Mouse (Mus musculus) layer of hippocampus, postnatal 14 days (tissue): ENCODE results near the gene Gpr108. TPM values are rescaled to one million over a fixed set of nuclear protein-coding genes. Genes with fewer than 3 reads are reported as not detected.
"Not testable (repeated sequence)": the region's sequence is repeated elsewhere in the genome, so short reads cannot be mapped to it uniquely, and the experiment has no call there.

Source experiments
- DNase-seq, 2 experiments: peaks; one replicate each; pipeline ENCODE4 v3.0.0; 2021 to 2022; ENCODE audit warnings: low spot score in 2 of 2, mixed read lengths in 1 of 2
- long read RNA-seq, 2 experiments: library from polyadenylated mRNA; stranded (forward); transcript quantifications; one replicate each; pipeline ENCODE4 v2.0.0; 2021
- total RNA-seq, 2 experiments: library from RNA; stranded (reverse); gene quantifications; 2 replicates each; pipeline ENCODE4 v1.2.3; 2021

Gene Gpr108
- total RNA-seq, result 10 to 100 TPM; 18.0 to 20.5 TPM
- long read RNA-seq, experiment 1, transcript Gpr108-201 (17 exons, 2,064 nt), result major isoform, 9 of 25 reads
- long read RNA-seq, experiment 1, transcript Gpr108-204 (17 exons, 2,405 nt), result minor isoform, 8 of 25 reads
- long read RNA-seq, experiment 1, partial matches to known transcripts, result 3 of 25 reads
- long read RNA-seq, experiment 1, other reads (novel, unspliced or antisense), result 5 of 25 reads
- long read RNA-seq, experiment 2, transcript Gpr108-201 (17 exons, 2,064 nt), result major isoform, 15 of 41 reads
- long read RNA-seq, experiment 2, transcript Gpr108-204 (17 exons, 2,405 nt), result minor isoform, 14 of 41 reads
- long read RNA-seq, experiment 2, partial matches to known transcripts, result 4 of 41 reads
- long read RNA-seq, experiment 2, other reads (novel, unspliced or antisense), result 8 of 41 reads

DNA sequence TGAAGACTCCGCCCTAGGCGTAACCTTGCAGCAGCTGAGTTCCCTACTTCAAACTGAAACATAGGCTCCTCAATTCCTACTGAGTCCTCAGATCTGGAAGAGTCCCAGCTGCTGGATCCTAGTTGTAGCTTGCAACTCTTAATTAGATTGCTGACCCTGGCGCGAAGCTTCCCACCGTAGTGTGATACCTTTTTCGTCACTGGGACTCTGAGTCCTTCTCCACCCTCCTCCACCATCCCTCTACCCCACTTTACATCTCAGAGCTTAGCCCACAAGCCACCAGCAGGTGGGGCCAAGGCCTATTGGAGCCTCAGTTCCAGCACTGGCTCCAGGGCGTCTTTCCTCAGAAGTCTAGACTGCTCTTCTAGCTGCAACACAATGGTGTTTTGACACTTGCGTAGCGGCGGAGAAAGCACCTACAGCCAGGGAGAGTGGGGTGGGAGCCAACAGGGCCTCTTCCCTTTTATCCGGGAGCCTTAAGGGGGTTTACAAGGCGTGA lies at the start of gene Gpr108:
Gene Gpr108 (minus strand): TSS at position 246 of the 499 bp plus-strand sequence.
- peak; percentile 81 to 87 for DNase-seq

DNA sequence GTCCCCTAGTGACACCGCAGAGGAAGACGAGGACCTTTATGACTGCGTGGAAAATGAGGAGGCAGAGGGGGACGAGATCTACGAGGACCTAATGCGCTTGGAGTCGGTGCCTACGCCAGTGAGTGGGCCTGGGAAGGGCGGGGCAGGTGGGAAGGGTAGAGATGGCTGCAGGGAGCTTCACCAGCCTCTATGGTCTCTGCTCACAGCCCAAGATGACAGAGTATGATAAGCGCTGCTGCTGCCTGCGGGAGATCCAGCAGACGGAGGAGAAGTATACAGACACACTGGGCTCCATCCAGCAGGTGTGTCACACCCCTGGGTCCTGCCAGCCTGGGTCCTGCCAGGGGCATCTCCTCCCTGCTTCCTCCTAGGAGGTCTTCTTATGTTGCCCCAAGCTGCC lies 48.8 kb upstream of the Gpr108 start:
- no peak for DNase-seq

GRCm38 (mm10) chr17:57295935-57296334 lies 47.7 kb upstream of the Gpr108 start:
- no peak for DNase-seq

GRCm38 (mm10) chr17:57292968-57293367 lies 44.7 kb upstream of the Gpr108 start:
- DNase-seq, result no peak

- no peak for DNase-seq
Measured at GRCm38 (mm10) chr17:57292302-57292701, 44.1 kb upstream of the Gpr108 start.

- no peak for DNase-seq
Measured at GRCm38 (mm10) chr17:57290671-57291055, 42.4 kb upstream of the Gpr108 start.

GRCm38 (mm10) chr17:57290001-57290670 lies 41.9 kb upstream of the Gpr108 start:
- peak in 1 of 2 experiments; percentile 26 for DNase-seq

GRCm38 (mm10) chr17:57289252-57289651 lies 41.0 kb upstream of the Gpr108 start:
- DNase-seq, result no peak

DNA sequence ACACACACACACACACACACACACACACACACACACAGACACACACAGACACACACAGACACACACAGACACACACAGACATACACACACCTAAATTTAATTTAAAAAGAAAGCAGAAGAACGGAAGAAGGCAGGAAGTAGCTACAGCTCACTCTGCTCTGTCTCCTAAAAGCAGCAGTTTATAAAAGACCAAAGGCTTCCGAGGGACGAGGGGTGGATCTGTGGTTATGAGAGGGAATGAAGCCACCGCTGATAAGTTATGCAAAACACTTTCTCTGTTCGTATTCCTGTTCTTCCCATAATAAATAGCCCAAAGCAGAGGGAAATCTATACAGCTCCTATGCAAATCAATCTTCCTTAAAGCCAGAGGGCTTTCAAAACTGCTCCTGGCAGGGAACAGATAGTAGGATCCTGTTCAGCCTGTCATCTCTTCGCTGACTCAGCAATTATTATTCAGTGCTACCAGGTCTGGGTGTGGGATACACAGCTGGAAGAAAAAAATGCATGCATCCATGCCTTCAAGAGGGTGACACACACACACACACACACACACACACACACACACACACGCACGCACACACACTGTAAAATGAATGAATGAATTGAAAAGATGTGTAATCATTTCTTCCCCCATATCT lies 38.6 kb upstream of the Gpr108 start:
- no peak for DNase-seq

- no peak for DNase-seq
Measured at GRCm38 (mm10) chr17:57285077-57285476, 36.8 kb upstream of the Gpr108 start.

DNA sequence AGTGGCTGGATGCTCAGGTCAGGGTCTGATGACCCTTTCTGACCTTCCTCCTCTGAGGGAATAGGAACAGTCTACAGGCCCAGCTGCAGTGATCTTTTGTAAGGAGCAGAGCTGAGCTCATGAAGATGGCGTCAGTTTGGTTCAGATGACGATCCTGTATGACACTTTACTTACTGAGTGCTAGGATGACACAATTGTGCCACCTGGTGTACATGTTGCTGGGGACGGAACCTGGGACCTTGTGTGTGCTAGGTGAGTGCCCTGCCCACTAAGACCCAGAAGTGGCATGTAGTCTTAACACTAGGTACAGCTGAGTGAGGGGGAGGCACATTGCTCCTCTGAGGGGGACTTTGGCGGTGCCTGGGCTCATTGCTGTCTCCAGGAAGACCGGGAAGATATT lies 35.7 kb upstream of the Gpr108 start:
- no peak for DNase-seq

GRCm38 (mm10) chr17:57280411-57280810 lies 32.2 kb upstream of the Gpr108 start:
- DNase-seq, result no peak

DNA sequence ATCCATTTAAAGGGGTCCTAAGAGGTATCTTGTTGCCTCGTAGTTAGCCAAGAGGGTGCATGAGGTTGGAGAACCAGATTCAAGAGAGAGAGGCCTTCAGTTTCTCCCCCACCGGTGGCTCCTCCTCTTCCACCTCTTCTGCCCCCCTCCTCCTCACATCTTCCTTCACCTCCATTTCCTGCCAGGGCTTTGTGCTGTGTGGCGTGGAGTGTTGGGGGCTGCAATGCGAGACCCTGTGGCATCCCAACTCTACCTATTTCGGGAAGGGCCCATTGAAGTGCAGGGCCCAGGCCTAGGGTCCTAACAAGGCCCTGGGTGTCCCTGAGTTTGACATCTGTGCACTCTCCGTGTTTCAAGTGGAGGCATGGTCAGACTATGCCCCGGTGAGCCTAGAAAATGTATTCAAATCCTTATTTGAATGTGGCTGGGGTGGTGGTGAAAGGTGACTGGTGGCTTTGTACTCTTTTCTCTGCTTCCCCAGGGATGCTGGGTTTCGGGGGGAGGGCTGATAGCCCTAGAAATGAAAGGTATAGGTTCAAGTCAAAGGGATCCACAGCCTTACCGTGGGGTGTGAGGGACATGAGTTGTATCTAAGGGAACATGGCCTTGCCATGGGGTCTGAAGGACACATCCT lies 31.5 kb upstream of the Gpr108 start:
- no peak for DNase-seq

DNA sequence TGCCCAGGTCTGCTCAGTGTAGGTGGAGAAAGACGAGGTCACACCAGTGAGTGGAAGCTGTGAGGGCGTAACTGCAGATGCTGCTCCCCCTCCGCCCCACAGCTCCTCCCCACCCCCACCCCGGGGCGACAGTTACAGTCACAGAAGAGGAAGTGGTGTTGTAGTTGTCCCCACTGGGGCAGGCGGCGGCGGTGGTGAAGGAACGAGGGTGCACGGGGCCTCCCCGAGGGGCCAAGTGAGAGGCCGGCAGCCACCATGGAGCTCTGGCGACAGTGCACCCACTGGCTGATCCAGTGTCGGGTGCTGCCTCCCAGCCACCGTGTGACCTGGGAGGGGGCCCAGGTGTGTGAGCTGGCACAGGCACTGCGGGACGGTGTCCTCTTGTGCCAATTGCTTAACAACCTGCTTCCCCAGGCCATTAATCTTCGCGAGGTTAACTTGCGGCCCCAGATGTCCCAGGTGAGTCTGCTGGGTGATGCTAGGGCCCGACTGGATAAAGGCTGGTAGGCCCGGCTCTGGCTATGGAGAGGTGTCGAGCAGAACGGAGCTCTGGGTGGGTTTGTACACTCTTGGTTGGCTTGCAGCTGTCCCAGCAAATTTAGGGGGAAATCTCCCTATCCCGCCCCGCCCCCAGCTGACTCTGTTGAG lies 30.8 kb upstream of the Gpr108 start, which contains the start of gene Vav1:
Gene Vav1 (plus strand): TSS at position 158 of the 648 bp plus-strand sequence.
- peak in 1 of 2 experiments; percentile 30 for DNase-seq

DNA sequence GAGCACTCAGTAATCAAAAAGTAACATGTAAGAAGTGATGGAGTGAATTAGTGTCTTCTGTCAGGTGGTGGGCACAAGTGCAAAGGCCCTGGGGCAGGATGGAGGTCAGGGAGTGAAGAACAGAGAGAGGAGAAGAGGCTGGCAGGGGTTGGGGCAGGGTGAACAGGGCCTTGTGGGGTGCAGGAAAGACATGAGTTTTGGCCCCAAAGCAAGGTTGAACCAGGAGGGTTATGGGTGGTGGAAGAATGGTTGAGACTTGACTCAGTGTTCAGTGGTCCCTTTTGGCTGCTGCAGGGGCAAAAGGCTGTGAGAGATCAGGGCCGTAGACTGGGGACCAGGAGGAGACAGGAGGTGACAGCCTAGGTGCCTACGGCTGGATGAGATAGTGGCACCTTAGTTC lies 30.3 kb upstream of the Gpr108 start:
- no peak for DNase-seq

DNA sequence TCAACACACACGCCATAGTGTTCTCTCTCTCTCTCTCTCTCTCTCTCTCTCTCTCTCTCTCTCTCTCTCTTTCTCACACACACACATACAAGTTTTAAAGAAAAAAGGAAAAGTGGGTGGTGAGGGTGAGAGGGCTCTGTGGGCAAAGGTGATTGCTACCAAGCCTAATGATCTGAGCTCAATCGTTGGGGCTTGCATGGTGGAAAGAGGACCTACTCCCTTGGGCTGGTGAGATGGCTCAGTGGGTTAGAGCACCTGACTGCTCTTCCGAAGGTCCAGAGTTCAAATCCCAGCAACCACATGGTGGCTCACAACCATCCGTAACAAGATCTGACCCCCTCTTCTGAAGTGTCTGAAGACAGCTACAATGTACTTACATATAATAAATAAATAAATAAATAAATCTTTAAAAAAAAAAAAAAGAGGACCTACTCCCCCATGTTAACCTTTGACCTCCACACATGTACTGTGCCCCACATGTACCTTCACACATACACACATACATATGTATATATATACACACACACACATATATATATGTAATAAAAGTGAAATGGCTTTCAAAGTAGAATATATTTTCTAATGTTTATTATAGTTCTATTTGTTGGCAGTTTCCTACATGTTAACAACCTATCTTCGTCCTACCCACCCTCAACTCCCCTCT lies 29.5 kb upstream of the Gpr108 start:
- not testable (repeated sequence) for DNase-seq

DNA sequence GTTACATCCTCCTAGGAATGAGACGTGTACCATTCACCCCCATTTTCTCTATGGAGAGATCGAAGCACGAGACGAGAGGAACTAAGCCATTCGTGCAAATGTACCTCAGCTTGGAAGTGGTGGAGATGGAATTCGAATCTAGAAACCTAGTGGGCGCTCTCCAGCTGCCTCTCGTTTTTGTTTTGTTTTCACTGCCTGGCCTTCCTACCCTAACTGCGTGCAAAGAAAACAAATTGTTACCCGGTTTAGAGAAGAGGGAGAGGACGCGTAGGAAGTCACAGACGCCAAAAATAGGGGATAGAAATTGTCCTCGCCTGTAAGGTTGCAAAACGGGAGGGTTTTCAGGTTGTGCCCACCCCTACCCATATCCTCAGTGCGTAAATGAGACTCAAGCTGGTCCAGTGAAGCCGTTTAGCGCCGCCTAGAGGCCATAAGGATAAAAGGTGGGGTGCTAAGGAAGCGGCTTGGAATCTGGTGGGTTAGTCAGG lies 28.4 kb upstream of the Gpr108 start:
- peak; percentile 75 to 78 for DNase-seq

GRCm38 (mm10) chr17:57275997-57276351 lies 27.7 kb upstream of the Gpr108 start:
- no peak for DNase-seq

DNA sequence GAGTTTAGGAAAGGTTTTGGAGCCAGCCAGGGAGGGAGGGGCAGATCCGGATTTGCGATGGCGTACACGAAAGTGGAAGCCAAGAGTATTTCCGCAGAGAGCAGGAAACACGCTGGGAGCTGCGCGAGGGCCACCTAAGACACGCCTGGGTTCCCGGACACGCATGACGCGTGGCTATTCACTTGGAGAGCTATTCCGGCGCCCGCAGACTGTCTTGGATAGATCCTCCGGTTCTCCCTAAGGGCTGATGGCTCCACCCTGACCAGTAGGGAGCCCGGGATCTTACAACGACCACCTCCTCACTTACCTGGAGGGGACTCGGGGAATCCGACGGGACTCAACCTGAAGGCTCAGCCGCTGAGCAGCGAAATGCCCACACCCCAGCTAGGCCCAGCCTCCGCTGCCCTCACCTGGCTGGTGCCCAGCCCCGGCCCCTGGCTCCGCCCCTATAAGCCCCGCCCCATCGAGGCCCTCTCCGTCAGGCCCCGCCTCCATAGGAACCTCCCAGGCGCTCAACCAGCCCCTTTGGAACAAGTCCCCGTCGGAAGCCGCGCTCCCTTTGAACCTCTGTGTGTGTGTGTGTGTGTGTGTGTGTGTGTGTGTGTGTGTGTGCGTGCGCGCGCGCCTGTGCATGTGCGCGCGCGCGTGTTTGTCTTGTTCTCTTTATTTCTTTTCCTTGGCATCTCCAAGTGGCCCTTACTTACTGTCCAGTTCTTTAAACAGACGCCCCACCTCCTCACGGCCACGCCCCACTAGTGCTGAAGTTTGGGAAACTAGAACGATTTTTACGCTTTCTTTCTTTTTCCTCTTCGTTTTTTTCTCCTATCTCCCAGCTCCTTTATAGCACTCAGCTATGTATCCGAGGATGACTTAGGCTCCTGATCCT lies 27.1 kb upstream of the Gpr108 start:
- DNase-seq, result peak; percentile 52 to 60
